Mouse (Mus musculus): Measurements from ENCODE around the gene Olfr60. TPM values are rescaled to one million over a fixed set of nuclear protein-coding genes. Genes with fewer than 3 reads are reported as not detected.

The Olfr60 gene
- not detected in 2 replicates for polyA plus RNA-seq (2016; fragmentation: Nextera tagmentation; extraction: Ambion mirVana)

GRCm38 (mm10) chr7:140361571-140361970, at the start of gene Olfr60:
Gene Olfr60, minus strand, starts transcription at chr7:140361671.
- no peaks in the 10 kb centered on the region for H3K27me3 ChIP-seq (replicated peaks)
- no peak within 1 kb of the TSS for H3K9ac ChIP-seq
- H3K4me2 ChIP-seq = no peak within 1 kb of the TSS
- H3K4me3 ChIP-seq = no peak within 1 kb of the TSS
- no peak for ATAC-seq (ENCODE audit: insufficient number of reproducible peaks, low FRiP score)
- peaks cover 5% of the 10 kb centered on the region for H3K9me3 ChIP-seq (replicated peaks)
- WGBS = 58% methylated on average over 3 of the region's 3 CpGs
- no peaks in the 10 kb centered on the region for H3K4me1 ChIP-seq (replicated peaks)
- H3K36me3 ChIP-seq = no peaks in the 10 kb centered on the region
- H3K27ac ChIP-seq (ENCODE audit: poor library complexity, severe bottlenecking) = no peak within 1 kb of the TSS

- Histone ChIP-seq H3K9me3 (replicated peaks) (peaks cover 10% of the 10 kb centered on the region; the same call in 1 of the 2 replicates), H3K4me2 (no peak within 1 kb of the TSS), H3K27ac (ENCODE audit: poor library complexity, severe bottlenecking) (no peak within 1 kb of the TSS), H3K27me3 (replicated peaks) (no peaks in the 10 kb centered on the region), H3K36me3 (no peaks in the 10 kb centered on the region), H3K4me1 (replicated peaks) (no peaks in the 10 kb centered on the region), H3K9ac (no peak within 1 kb of the TSS), H3K4me3 (no peak within 1 kb of the TSS)
- ATAC-seq (ENCODE audit: insufficient number of reproducible peaks, low FRiP score) = no peak
- WGBS = 71% methylated on average over 1 of the region's 1 CpGs
Measured at GRCm38 (mm10) chr7:140402818-140403217, 41.3 kb upstream of the Olfr60 start, which contains the start of gene Olfr531. Gene Olfr531, minus strand, starts transcription at chr7:140402918.

- ATAC-seq (ENCODE audit: insufficient number of reproducible peaks, low FRiP score) = no peak
- no peaks in the 10 kb centered on the region for H3K4me1 ChIP-seq (replicated peaks)
- H3K36me3 ChIP-seq = no peaks in the 10 kb centered on the region
- no peak overlapping the region for H3K9ac ChIP-seq
- WGBS = 88% methylated on average over 2 of the region's 2 CpGs
- no peak overlapping the region for H3K4me3 ChIP-seq
- no peak overlapping the region for H3K27ac ChIP-seq (ENCODE audit: poor library complexity, severe bottlenecking)
- 0 out of 2 replicates have a peak, but pooled peaks cover 3% of the 10 kb centered on the region for H3K9me3 ChIP-seq (replicated peaks)
- no peaks in the 10 kb centered on the region for H3K27me3 ChIP-seq (replicated peaks)
- H3K4me2 ChIP-seq = no peak overlapping the region
Measured at GRCm38 (mm10) chr7:140376911-140377310, 15.4 kb upstream of the Olfr60 start.

GRCm38 (mm10) chr7:140376231-140376630, 14.8 kb upstream of the Olfr60 start, which contains the start of gene Olfr530:
Gene Olfr530, minus strand, starts transcription at chr7:140376331.
- Histone ChIP-seq H3K9me3 (replicated peaks) (0 out of 2 replicates have a peak, but pooled peaks cover 3% of the 10 kb centered on the region), H3K4me1 (replicated peaks) (no peaks in the 10 kb centered on the region), H3K9ac (no peak within 1 kb of the TSS), H3K36me3 (no peaks in the 10 kb centered on the region), H3K27ac (ENCODE audit: poor library complexity, severe bottlenecking) (no peak within 1 kb of the TSS), H3K4me3 (no peak within 1 kb of the TSS), H3K27me3 (replicated peaks) (no peaks in the 10 kb centered on the region), H3K4me2 (no peak within 1 kb of the TSS)
- WGBS = 30% methylated on average over 1 of the region's 1 CpGs
- no peak for ATAC-seq (ENCODE audit: insufficient number of reproducible peaks, low FRiP score)

- Histone ChIP-seq H3K4me2 (no peak overlapping the region), H3K9ac (no peak overlapping the region), H3K4me3 (no peak overlapping the region), H3K4me1 (replicated peaks) (no peaks in the 10 kb centered on the region), H3K9me3 (replicated peaks) (0 out of 2 replicates have a peak, but pooled peaks cover 3% of the 10 kb centered on the region), H3K36me3 (no peaks in the 10 kb centered on the region), H3K27ac (ENCODE audit: poor library complexity, severe bottlenecking) (no peak overlapping the region), H3K27me3 (replicated peaks) (no peaks in the 10 kb centered on the region)
- no peak for ATAC-seq (ENCODE audit: insufficient number of reproducible peaks, low FRiP score)
- WGBS = 62% methylated on average over 4 of the region's 4 CpGs
Measured at GRCm38 (mm10) chr7:140374300-140374699, 12.8 kb upstream of the Olfr60 start.

- H3K4me1 ChIP-seq (replicated peaks) = no peaks in the 10 kb centered on the region
- no peaks in the 10 kb centered on the region for H3K27me3 ChIP-seq (replicated peaks)
- 77% methylated on average over 2 of the region's 2 CpGs for WGBS
- no peak within 1 kb of the TSS for H3K9ac ChIP-seq
- no peak within 1 kb of the TSS for H3K4me3 ChIP-seq
- no peaks in the 10 kb centered on the region for H3K36me3 ChIP-seq
- no peak within 1 kb of the TSS for H3K27ac ChIP-seq (ENCODE audit: poor library complexity, severe bottlenecking)
- H3K4me2 ChIP-seq = no peak within 1 kb of the TSS
- H3K9me3 ChIP-seq (replicated peaks) = no peaks in the 10 kb centered on the region
- ATAC-seq (ENCODE audit: insufficient number of reproducible peaks, low FRiP score) = no peak
Measured at GRCm38 (mm10) chr7:140333717-140334116, 27.8 kb downstream of the Olfr60 start, which contains the start of gene Olfr527. Gene Olfr527, plus strand, starts transcription at chr7:140334017.

GRCm38 (mm10) chr7:140329766-140330304, 31.6 kb downstream of the Olfr60 start:
- no peak overlapping the region for H3K27ac ChIP-seq (ENCODE audit: poor library complexity, severe bottlenecking)
- no peaks in the 10 kb centered on the region for H3K27me3 ChIP-seq (replicated peaks)
- H3K4me2 ChIP-seq = no peak overlapping the region
- no peaks in the 10 kb centered on the region for H3K36me3 ChIP-seq
- no peak overlapping the region for H3K9ac ChIP-seq
- H3K4me3 ChIP-seq = no peak overlapping the region
- ATAC-seq (ENCODE audit: insufficient number of reproducible peaks, low FRiP score) = no peak
- 44% methylated on average over 1 of the region's 1 CpGs for WGBS
- H3K4me1 ChIP-seq (replicated peaks) = no peaks in the 10 kb centered on the region
- no peaks in the 10 kb centered on the region for H3K9me3 ChIP-seq (replicated peaks)

- no peaks in the 10 kb centered on the region for H3K36me3 ChIP-seq
- ATAC-seq (ENCODE audit: insufficient number of reproducible peaks, low FRiP score) = no peak
- H3K4me3 ChIP-seq = no peak overlapping the region
- H3K4me2 ChIP-seq = no peak overlapping the region
- no peaks in the 10 kb centered on the region for H3K4me1 ChIP-seq (replicated peaks)
- H3K9ac ChIP-seq = no peak overlapping the region
- no peak overlapping the region for H3K27ac ChIP-seq (ENCODE audit: poor library complexity, severe bottlenecking)
- H3K9me3 ChIP-seq (replicated peaks) = no peaks in the 10 kb centered on the region; the same call in 1 of the 2 replicates
- H3K27me3 ChIP-seq (replicated peaks) = no peaks in the 10 kb centered on the region
Measured at GRCm38 (mm10) chr7:140321135-140321534, 40.3 kb downstream of the Olfr60 start.

GRCm38 (mm10) chr7:140320558-140320957, 40.9 kb downstream of the Olfr60 start, which contains the start of gene Olfr525:
Gene Olfr525, plus strand, starts transcription at chr7:140320858.
- Histone ChIP-seq H3K4me3 (no peak within 1 kb of the TSS), H3K4me1 (replicated peaks) (no peaks in the 10 kb centered on the region), H3K36me3 (no peaks in the 10 kb centered on the region), H3K27me3 (replicated peaks) (no peaks in the 10 kb centered on the region), H3K9me3 (replicated peaks) (no peaks in the 10 kb centered on the region; the same call in 1 of the 2 replicates), H3K9ac (no peak within 1 kb of the TSS), H3K4me2 (no peak within 1 kb of the TSS), H3K27ac (ENCODE audit: poor library complexity, severe bottlenecking) (no peak within 1 kb of the TSS)
- 50% methylated on average over 1 of the region's 1 CpGs for WGBS
- ATAC-seq (ENCODE audit: insufficient number of reproducible peaks, low FRiP score) = no peak

GRCm38 (mm10) chr7:140319861-140320385, 41.5 kb downstream of the Olfr60 start:
- Histone ChIP-seq H3K4me2 (no peak overlapping the region), H3K9me3 (replicated peaks) (no peaks in the 10 kb centered on the region; the same call in 1 of the 2 replicates), H3K27me3 (replicated peaks) (no peaks in the 10 kb centered on the region), H3K36me3 (no peaks in the 10 kb centered on the region), H3K4me1 (replicated peaks) (no peaks in the 10 kb centered on the region), H3K27ac (ENCODE audit: poor library complexity, severe bottlenecking) (no peak overlapping the region), H3K4me3 (no peak overlapping the region), H3K9ac (no peak overlapping the region)
- 72% methylated on average over 3 of the region's 3 CpGs for WGBS
- ATAC-seq (ENCODE audit: insufficient number of reproducible peaks, low FRiP score) = no peak

- H3K27ac ChIP-seq (ENCODE audit: poor library complexity, severe bottlenecking) = no peak overlapping the region
- ATAC-seq (ENCODE audit: insufficient number of reproducible peaks, low FRiP score) = no peak
- H3K4me3 ChIP-seq = no peak overlapping the region
- no peaks in the 10 kb centered on the region for H3K27me3 ChIP-seq (replicated peaks)
- H3K9ac ChIP-seq = no peak overlapping the region
- no peak overlapping the region for H3K4me2 ChIP-seq
- H3K9me3 ChIP-seq (replicated peaks) = peaks cover 4% of the 10 kb centered on the region; the same call in 1 of the 2 replicates
- no peaks in the 10 kb centered on the region for H3K36me3 ChIP-seq
- WGBS = 69% methylated on average over 3 of the region's 3 CpGs
- no peaks in the 10 kb centered on the region for H3K4me1 ChIP-seq (replicated peaks)
Measured at GRCm38 (mm10) chr7:140299416-140299815, 62.1 kb downstream of the Olfr60 start.
